9 mouse cellular contexts compared by ENCODE assay signal in genomic region chr15:79683707-79684465, GRCm38 (mm10). TPM values are rescaled to one million over a fixed set of nuclear protein-coding genes. Genes with fewer than 3 reads are reported as not detected.
DNase-seq lines count a peak whose midpoint lies in the region; ATAC-seq and TF ChIP-seq lines count a peak whose summit lies in the region.
"Had no signal": no experiment of that assay in that cellular context is flagged by ENCODE, and none has a peak within 500 bp of the region (broad histone marks: within the 10 kb centered on the region; RNA-seq: fewer than 3 reads in every experiment).

No protein-coding gene starts in this region.

- ATAC-seq in heart, embryonic 11.5 days (replicated peaks; ENCODE audit: insufficient number of reproducible peaks, low FRiP score, low TSS enrichment), result no peak
- no peak for ATAC-seq in forebrain, embryonic 11.5 days (replicated peaks; ENCODE audit: low FRiP score)
- ATAC-seq: Patski had no signal

- peaks cover 56% of the 10 kb centered on the region for H3K4me1 ChIP-seq in heart, embryonic 11.5 days (ENCODE audit: control insufficient read depth, insufficient read depth, low read length)
- H3K4me1 ChIP-seq in MEL (ENCODE audit: control insufficient read depth in 1 of 2, insufficient read depth in 2 of 2, low read length in 2 of 2), result peaks cover 4 to 29% of the 10 kb centered on the region in 2 experiments
- H3K4me1 ChIP-seq in forebrain, embryonic 11.5 days (replicated peaks; ENCODE audit: control insufficient read depth, insufficient read depth, low read length), result peaks cover 13% of the 10 kb centered on the region
- H3K4me1 ChIP-seq in liver, adult 2 months (ENCODE audit: control insufficient read depth, insufficient read depth, low read length), result peaks cover 46% of the 10 kb centered on the region

- peak overlapping the region; percentile 31; the same call in 1 of the 2 replicates for H3K9ac ChIP-seq in heart, embryonic 11.5 days (ENCODE audit: low read depth, low read length)
- peak overlapping the region; percentile 97 for H3K9ac ChIP-seq in MEL (ENCODE audit: control insufficient read depth, low read depth, low read length, poor library complexity, severe bottlenecking)
- H3K9ac ChIP-seq in forebrain, embryonic 11.5 days (ENCODE audit: low read length), result peak overlapping the region; percentile 32; the same call in 1 of the 2 replicates
- peak overlapping the region; percentile 35 for H3K9ac ChIP-seq in liver, adult 2 months (ENCODE audit: low read depth, low read length)

- H3K4me2 ChIP-seq in heart, embryonic 11.5 days, result peak overlapping the region; percentile 92
- H3K4me2 ChIP-seq in forebrain, embryonic 11.5 days (ENCODE audit: low read depth, low read length, severe bottlenecking), result peak overlapping the region; percentile 90; the same call in 1 of the 2 replicates

- intact Hi-C loops in heart, postnatal 14 days (cut with DNase I), result no loop called here

- 0 out of 2 replicates have a peak overlapping the region, but pooled peaks have one; percentile 24 for H3K27ac ChIP-seq in heart, embryonic 11.5 days (ENCODE audit: low read depth, low read length)
- H3K27ac ChIP-seq in MEL (ENCODE audit: control insufficient read depth, low read depth, low read length), result peak overlapping the region; percentile 11; the same call in 1 of the 2 replicates
- H3K27ac ChIP-seq in forebrain, embryonic 11.5 days (ENCODE audit: low read depth, low read length), result no peak overlapping the region
- H3K27ac ChIP-seq in liver, adult 2 months (replicated peaks; ENCODE audit: insufficient read depth, low read depth, low read length), result peak overlapping the region; percentile 56

- H3K36me3 ChIP-seq in heart, embryonic 11.5 days (ENCODE audit: control insufficient read depth, insufficient read depth, low read length), result no peaks in the 10 kb centered on the region
- peaks cover 2 to 31% of the 10 kb centered on the region in 2 experiments; a peak in 3 of 4 replicates for H3K36me3 ChIP-seq in MEL (ENCODE audit: control insufficient read depth in 1 of 2, insufficient read depth in 2 of 2, low read length in 2 of 2)
- H3K36me3 ChIP-seq in forebrain, embryonic 11.5 days (ENCODE audit: control insufficient read depth, insufficient read depth, low read length), result no peaks in the 10 kb centered on the region
- no peaks in the 10 kb centered on the region for H3K36me3 ChIP-seq in liver, adult 2 months (ENCODE audit: control insufficient read depth, insufficient read depth, low read length)

- DNase-seq in heart, postnatal 14 days, result no peak
- DNase-seq in MEL (ENCODE audit: low read depth, low spot score), result peak; percentile 57
- no peak for DNase-seq in forebrain, embryonic 11.5 days (ENCODE audit: low spot score)
- DNase-seq in liver, adult 2 months (ENCODE audit: extremely low read depth, low read depth, low spot score), result peak; percentile 80
- DNase-seq in thymus, postnatal 25 days, result no peak
- no peak for DNase-seq in kidney, postnatal 25 days
- DNase-seq in yolk sac, embryonic 10.5 days (ENCODE audit: low spot score), result no peak

- TF ChIP-seq CTCF in MEL (IDR thresholded peaks at IDR 0.05 in 2 of 3, conservative IDR thresholded peaks at IDR 0.05 in 1 of 3; ENCODE audit: control insufficient read depth in 1 of 3, insufficient read depth in 1 of 3, low read depth in 2 of 3, low read length in 3 of 3, poor library complexity in 1 of 3, severe bottlenecking in 1 of 3), result no peak
- no peak for TF ChIP-seq CTCF in liver, adult 2 months (IDR thresholded peaks at IDR 0.05; ENCODE audit: low read depth, low read length)

- H3K27me3 ChIP-seq in heart, embryonic 11.5 days (ENCODE audit: control insufficient read depth, insufficient read depth, low read length), result no peaks in the 10 kb centered on the region
- H3K27me3 ChIP-seq in MEL (ENCODE audit: control insufficient read depth in 1 of 2, insufficient read depth in 2 of 2, low read length in 2 of 2), result no peaks in the 10 kb centered on the region
- H3K27me3 ChIP-seq in forebrain, embryonic 11.5 days (ENCODE audit: control insufficient read depth, insufficient read depth, low read length), result no peaks in the 10 kb centered on the region
- H3K27me3 ChIP-seq in liver, adult 2 months (ENCODE audit: control insufficient read depth, insufficient read depth, low read length), result no peaks in the 10 kb centered on the region
- H3K27me3 ChIP-seq: Patski had no signal

- peak overlapping the region; percentile 69 for H3K4me3 ChIP-seq in heart, embryonic 11.5 days (ENCODE audit: low read depth, low read length)
- H3K4me3 ChIP-seq in MEL (ENCODE audit: control insufficient read depth in 1 of 2, insufficient read depth in 1 of 2, low read depth in 2 of 2, low read length in 2 of 2), result peak overlapping the region; percentile 93 to 96
- no peak overlapping the region for H3K4me3 ChIP-seq in forebrain, embryonic 11.5 days (ENCODE audit: low read depth, low read length)
- no peak overlapping the region for H3K4me3 ChIP-seq in liver, adult 2 months (ENCODE audit: insufficient read depth, low read depth, low read length)

- TF ChIP-seq RAD21 in MEL (IDR thresholded peaks at IDR 0.05; ENCODE audit: low read depth, low read length), result no peak

- H3K79me2 ChIP-seq in MEL (ENCODE audit: control insufficient read depth, insufficient read depth, low read length, poor library complexity), result peaks cover 80% of the 10 kb centered on the region
- peaks cover 34% of the 10 kb centered on the region; the same call in 1 of the 2 replicates for H3K79me2 ChIP-seq in liver, adult 2 months (ENCODE audit: control insufficient read depth, insufficient read depth, low read length)

- WGBS in heart, embryonic 11.5 days (ENCODE audit: insufficient replicate concordance), result 49% methylated on average over 19 of the region's 19 CpGs
- WGBS in forebrain, embryonic 11.5 days, result 79% methylated on average over 19 of the region's 19 CpGs
- WGBS in liver, adult 2 months, result 15% methylated on average over 19 of the region's 19 CpGs

- H3K9me3 ChIP-seq in heart, embryonic 11.5 days (replicated peaks; ENCODE audit: control insufficient read depth, low read length), result no peaks in the 10 kb centered on the region
- no peaks in the 10 kb centered on the region for H3K9me3 ChIP-seq in MEL (replicated peaks; ENCODE audit: insufficient read depth, low read length)
- no peaks in the 10 kb centered on the region for H3K9me3 ChIP-seq in forebrain, embryonic 11.5 days (ENCODE audit: control insufficient read depth, low read length)

- TF ChIP-seq POLR2A in MEL (IDR thresholded peaks at IDR 0.05; ENCODE audit: control insufficient read depth in 1 of 2, insufficient read depth in 1 of 2, low read depth in 1 of 2, low read length in 2 of 2, poor library complexity in 1 of 2), result no peak
- no peak for TF ChIP-seq POLR2A in liver, adult 2 months (IDR thresholded peaks at IDR 0.05; ENCODE audit: extremely low read depth, insufficient read depth, low read length)

- TF ChIP-seq EP300 in MEL (IDR thresholded peaks at IDR 0.05; ENCODE audit: low read depth in 1 of 2, low read length in 2 of 2), result no peak

RNA-seq across cellular contexts. Expression of gene Josd1, which starts 3.8 kb away (rescaled TPM):
- 10.9 and 15.3 TPM in 2 replicates for polyA plus RNA-seq in heart, embryonic 11.5 days (2014; fragmentation: Nextera tagmentation; extraction: Ambion mirVana)
- total RNA-seq in heart, postnatal 14 days (2021), result 10 to 100 TPM; 28.1 to 30.9 TPM
- 37.8 and 47.2 TPM in 2 replicates for total RNA-seq in MEL (2012; rRNA removed)
- 10 to 100 TPM in 1 of 2 experiments, not detected in 1; 46.5 TPM for polyA plus RNA-seq in MEL (2012; ENCODE audit: insufficient read depth in 1 of 2, insufficient read length in 2 of 2, low read depth in 1 of 2, low replicate concordance in 2 of 2, missing spikeins in 1 of 2)
- polyA plus RNA-seq in forebrain, embryonic 11.5 days (2014; fragmentation: Nextera tagmentation; extraction: Ambion mirVana), result 13.4 and 13.8 TPM in 2 replicates
- 19.0 and 25.6 TPM in 2 replicates for total RNA-seq in liver, adult 2 months (2014; rRNA removed)
- 21.9 and 22.6 TPM in 2 replicates for polyA plus RNA-seq in liver, adult 2 months (2012; rRNA removed)

RNA-seq across cellular contexts. Expression of gene Gtpbp1, which starts 6.8 kb away (rescaled TPM):
- 22.7 and 26.3 TPM in 2 replicates for polyA plus RNA-seq in heart, embryonic 11.5 days (2014; fragmentation: Nextera tagmentation; extraction: Ambion mirVana)
- 10 to 100 TPM; 30.3 to 33.2 TPM for total RNA-seq in heart, postnatal 14 days (2021)
- 41.9 and 50.3 TPM in 2 replicates for total RNA-seq in MEL (2012; rRNA removed)
- polyA plus RNA-seq in MEL (2012; ENCODE audit: insufficient read depth in 1 of 2, insufficient read length in 2 of 2, low read depth in 1 of 2, low replicate concordance in 2 of 2, missing spikeins in 1 of 2), result 10 to 100 TPM in 1 of 2 experiments, not detected in 1; 92.2 TPM
- 53.4 and 54.3 TPM in 2 replicates for polyA plus RNA-seq in forebrain, embryonic 11.5 days (2014; fragmentation: Nextera tagmentation; extraction: Ambion mirVana)
- total RNA-seq in liver, adult 2 months (2014; rRNA removed), result 8.1 and 8.5 TPM in 2 replicates
- 12.8 and 13.2 TPM in 2 replicates for polyA plus RNA-seq in liver, adult 2 months (2012; rRNA removed)

RNA-seq across cellular contexts. Expression of gene Tomm22, which starts 13.2 kb away (rescaled TPM):
- polyA plus RNA-seq in heart, embryonic 11.5 days (2014; fragmentation: Nextera tagmentation; extraction: Ambion mirVana), result 260 and 273 TPM in 2 replicates
- 100 to 1,000 TPM; 109 to 139 TPM for total RNA-seq in heart, postnatal 14 days (2021)
- 161 and 174 TPM in 2 replicates for total RNA-seq in MEL (2012; rRNA removed)
- 100 to 1,000 TPM; 281 to 829 TPM for polyA plus RNA-seq in MEL (2012; ENCODE audit: insufficient read depth in 1 of 2, insufficient read length in 2 of 2, low read depth in 1 of 2, low replicate concordance in 2 of 2, missing spikeins in 1 of 2)
- polyA plus RNA-seq in forebrain, embryonic 11.5 days (2014; fragmentation: Nextera tagmentation; extraction: Ambion mirVana), result 271 and 288 TPM in 2 replicates
- 46.0 and 52.8 TPM in 2 replicates for total RNA-seq in liver, adult 2 months (2014; rRNA removed)
- polyA plus RNA-seq in liver, adult 2 months (2012; rRNA removed), result 22.2 and 23.9 TPM in 2 replicates

RNA-seq across cellular contexts. Expression of gene Cby1, which starts 24.9 kb away (rescaled TPM):
- 38.2 and 45.4 TPM in 2 replicates for polyA plus RNA-seq in heart, embryonic 11.5 days (2014; fragmentation: Nextera tagmentation; extraction: Ambion mirVana)
- total RNA-seq in heart, postnatal 14 days (2021), result 10 to 100 TPM; 24.7 to 24.9 TPM
- total RNA-seq in MEL (2012; rRNA removed), result 29.6 and 34.3 TPM in 2 replicates
- 10 to 100 TPM in 1 of 2 experiments, not detected in 1; 56.2 TPM for polyA plus RNA-seq in MEL (2012; ENCODE audit: insufficient read depth in 1 of 2, insufficient read length in 2 of 2, low read depth in 1 of 2, low replicate concordance in 2 of 2, missing spikeins in 1 of 2)
- polyA plus RNA-seq in forebrain, embryonic 11.5 days (2014; fragmentation: Nextera tagmentation; extraction: Ambion mirVana), result 78.8 and 81.6 TPM in 2 replicates
- total RNA-seq in liver, adult 2 months (2014; rRNA removed), result 6.6 and 6.8 TPM in 2 replicates
- 3.3 and 4.4 TPM in 2 replicates for polyA plus RNA-seq in liver, adult 2 months (2012; rRNA removed)

RNA-seq across cellular contexts. Expression of gene Fam227a, which starts 25.1 kb away (rescaled TPM):
- polyA plus RNA-seq in heart, embryonic 11.5 days (2014; fragmentation: Nextera tagmentation; extraction: Ambion mirVana), result 0.87 and 1.7 TPM in 2 replicates
- total RNA-seq in heart, postnatal 14 days (2021), result 1 to 10 TPM; 1.4 to 2.1 TPM
- 0.35 and 0.39 TPM in 2 replicates for total RNA-seq in MEL (2012; rRNA removed)
- under 1 TPM in 1 of 2 experiments, not detected in 1; 0.60 TPM for polyA plus RNA-seq in MEL (2012; ENCODE audit: insufficient read depth in 1 of 2, insufficient read length in 2 of 2, low read depth in 1 of 2, low replicate concordance in 2 of 2, missing spikeins in 1 of 2)
- 4.5 and 4.7 TPM in 2 replicates for polyA plus RNA-seq in forebrain, embryonic 11.5 days (2014; fragmentation: Nextera tagmentation; extraction: Ambion mirVana)
- total RNA-seq in liver, adult 2 months (2014; rRNA removed), result 0.83 and 1.1 TPM in 2 replicates
- 0.14 and 0.20 TPM in 2 replicates for polyA plus RNA-seq in liver, adult 2 months (2012; rRNA removed)

Comparison
In these comparisons a context has a peak if more than half of its experiments do, and no peak if none do; other contexts are left out.
1. H3K4me3 ChIP-seq: peak in heart, embryonic 11.5 days (single experiment) and MEL (2 of 2); none in forebrain, embryonic 11.5 days (single experiment) and liver, adult 2 months (single experiment).
2. H3K9ac ChIP-seq: peak in every context shown above with its lines; median percentile 97 in MEL; 35 in liver, adult 2 months; 32 in forebrain, embryonic 11.5 days; 31 in heart, embryonic 11.5 days.
3. DNase-seq: peak in MEL (single experiment) and liver, adult 2 months (single experiment); none in heart, postnatal 14 days (0 of 2), forebrain, embryonic 11.5 days (single experiment), thymus, postnatal 25 days (single experiment), kidney, postnatal 25 days (0 of 2) and yolk sac, embryonic 10.5 days (single experiment).
4. RNA of gene Tomm22, which starts 13.2 kb away (polyA plus RNA-seq): 281 to 829 TPM in MEL, 271 to 288 TPM in forebrain, embryonic 11.5 days and 260 to 273 TPM in heart, embryonic 11.5 days; 22.2 to 23.9 TPM in liver, adult 2 months; every median in the first group is over 10 times any median in the second.